Mouse (Mus musculus) activated CD4-positive, CD25-positive, alpha-beta regulatory T cell, adult 4 months (primary cell): ENCODE measurements around the gene Creld2. TPM values are rescaled to one million over a fixed set of nuclear protein-coding genes. Genes with fewer than 3 reads are reported as not detected.

Experiments used
- ATAC-seq: one replicate; pipeline ENCODE4 v1.8.0; 2017
- polyA plus RNA-seq, 2 experiments: library from polyadenylated mRNA; unstranded; fragments of 100-300 nt; shearing (Covaris generic); gene quantifications; one replicate each; pipeline ENCODE4 v1.2.1; 2017

Gene Creld2
- polyA plus RNA-seq, 2 experiments from 2014 or later: 25.4 to 30.9 TPM

DNA sequence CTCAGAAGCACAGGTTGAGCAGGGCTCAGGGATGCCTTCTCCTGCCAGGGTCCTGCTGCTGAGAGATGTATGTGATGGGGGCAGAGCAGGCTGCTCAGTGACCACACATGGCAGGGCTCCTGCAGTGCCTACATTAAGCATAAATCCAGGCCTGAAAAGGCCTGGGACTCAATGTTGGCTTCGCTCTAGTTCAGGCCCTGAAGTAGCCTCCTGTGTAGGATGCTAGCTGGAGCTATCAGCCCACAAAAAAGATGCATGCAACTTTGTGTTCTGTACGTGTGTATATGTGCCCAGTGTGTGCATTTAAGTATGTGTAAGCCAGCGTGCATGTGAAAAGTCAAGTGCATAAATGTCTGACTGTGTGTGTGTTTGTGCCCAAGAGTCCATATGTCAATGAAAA is 54.6 kb downstream of the Creld2 start:
- no peak for ATAC-seq

- ATAC-seq: no peak
These were observed 55.0 kb downstream of the Creld2 start for GRCm38 (mm10) chr15:88874477-88874876.

- no peak for ATAC-seq
These were observed 56.2 kb downstream of the Creld2 start for GRCm38 (mm10) chr15:88875625-88876081.

Other genes with a start within 250 kb of the Creld2 start
- not detected for gene Zdhhc25, start 219.3 kb upstream of the Creld2 start, polyA plus RNA-seq
- 10 to 100 TPM; 15.9 to 17.9 TPM for gene Brd1, start 85.4 kb upstream of the Creld2 start, polyA plus RNA-seq
- gene Zbed4, start 68.0 kb upstream of the Creld2 start, polyA plus RNA-seq: 1 to 10 TPM; 6.3 to 7.2 TPM
- gene Alg12, start 328 bp upstream of the Creld2 start, polyA plus RNA-seq: 10 to 100 TPM; 13.5 to 15.0 TPM
- 1 to 10 TPM; 2.6 to 3.6 TPM for gene Pim3, start 42.5 kb downstream of the Creld2 start, polyA plus RNA-seq
- gene Ttll8, start 134.8 kb downstream of the Creld2 start, polyA plus RNA-seq: not detected
- not detected for gene Mlc1, start 159.4 kb downstream of the Creld2 start, polyA plus RNA-seq
- not detected for gene Mov10l1, start 163.3 kb downstream of the Creld2 start, polyA plus RNA-seq
- not detected for gene Panx2, start 240.1 kb downstream of the Creld2 start, polyA plus RNA-seq